Mouse (Mus musculus) neural tube, embryonic 10.5 days (tissue): ENCODE results near the gene Lkaaear1.

ENCODE experiments used
- DNase-seq: peaks from one replicate; pipeline ENCODE4 v3.0.0-alpha.2; 2017; ENCODE audit warnings: low spot score; ENCODE audit errors: extremely low spot score

The Lkaaear1 gene

GRCm38 (mm10) chr2:181698241-181698640, at the start of gene Lkaaear1:
Gene Lkaaear1, minus strand, starts transcription at chr2:181698442.
- DNase-seq = no peak

- DNase-seq = no peak
These were observed 31.8 kb upstream of the Lkaaear1 start for GRCm38 (mm10) chr2:181730051-181730450.

GRCm38 (mm10) chr2:181727659-181728262, 29.5 kb upstream of the Lkaaear1 start:
- DNase-seq = no peak

GRCm38 (mm10) chr2:181722213-181722612, 24.0 kb upstream of the Lkaaear1 start:
- DNase-seq = peak; percentile 45

GRCm38 (mm10) chr2:181721200-181721599, 23.0 kb upstream of the Lkaaear1 start:
- DNase-seq = no peak

- no peak for DNase-seq
These were observed 21.8 kb upstream of the Lkaaear1 start for GRCm38 (mm10) chr2:181720061-181720460.

GRCm38 (mm10) chr2:181716991-181717390, 18.7 kb upstream of the Lkaaear1 start:
- no peak for DNase-seq

- no peak for DNase-seq
These were observed 17.1 kb upstream of the Lkaaear1 start for GRCm38 (mm10) chr2:181715382-181715781.

GRCm38 (mm10) chr2:181714903-181715326, 16.7 kb upstream of the Lkaaear1 start, which contains the start of gene Oprl1:
Gene Oprl1, plus strand, starts transcription at chr2:181715016.
- no peak for DNase-seq

GRCm38 (mm10) chr2:181713749-181714148, 15.5 kb upstream of the Lkaaear1 start:
- DNase-seq = no peak

- no peak for DNase-seq
These were observed 8.4 kb upstream of the Lkaaear1 start for GRCm38 (mm10) chr2:181706668-181707067.

GRCm38 (mm10) chr2:181696801-181697420, 1.3 kb downstream of the Lkaaear1 start:
- no peak for DNase-seq

- DNase-seq = peak; percentile 11
These were observed 2.5 kb downstream of the Lkaaear1 start for GRCm38 (mm10) chr2:181695776-181696175.

GRCm38 (mm10) chr2:181694581-181694980, 3.7 kb downstream of the Lkaaear1 start:
- DNase-seq = no peak

- DNase-seq = peak; percentile 80
These were observed 4.6 kb downstream of the Lkaaear1 start, which contains the start of gene Rgs19 for GRCm38 (mm10) chr2:181693339-181694280. Gene Rgs19, minus strand, starts transcription at chr2:181693977.

- no peak for DNase-seq
These were observed 5.9 kb downstream of the Lkaaear1 start for GRCm38 (mm10) chr2:181692304-181692703.

- DNase-seq = no peak
These were observed 6.7 kb downstream of the Lkaaear1 start for GRCm38 (mm10) chr2:181691571-181691970.

GRCm38 (mm10) chr2:181691083-181691482, 7.2 kb downstream of the Lkaaear1 start:
- no peak for DNase-seq

- no peak for DNase-seq
These were observed 8.6 kb downstream of the Lkaaear1 start for GRCm38 (mm10) chr2:181689466-181690160.

GRCm38 (mm10) chr2:181687586-181687985, 10.7 kb downstream of the Lkaaear1 start:
- no peak for DNase-seq

GRCm38 (mm10) chr2:181685686-181686085, 12.6 kb downstream of the Lkaaear1 start:
- DNase-seq = no peak
